8 mouse cellular contexts compared by ENCODE assay signal in the genomic region with DNA sequence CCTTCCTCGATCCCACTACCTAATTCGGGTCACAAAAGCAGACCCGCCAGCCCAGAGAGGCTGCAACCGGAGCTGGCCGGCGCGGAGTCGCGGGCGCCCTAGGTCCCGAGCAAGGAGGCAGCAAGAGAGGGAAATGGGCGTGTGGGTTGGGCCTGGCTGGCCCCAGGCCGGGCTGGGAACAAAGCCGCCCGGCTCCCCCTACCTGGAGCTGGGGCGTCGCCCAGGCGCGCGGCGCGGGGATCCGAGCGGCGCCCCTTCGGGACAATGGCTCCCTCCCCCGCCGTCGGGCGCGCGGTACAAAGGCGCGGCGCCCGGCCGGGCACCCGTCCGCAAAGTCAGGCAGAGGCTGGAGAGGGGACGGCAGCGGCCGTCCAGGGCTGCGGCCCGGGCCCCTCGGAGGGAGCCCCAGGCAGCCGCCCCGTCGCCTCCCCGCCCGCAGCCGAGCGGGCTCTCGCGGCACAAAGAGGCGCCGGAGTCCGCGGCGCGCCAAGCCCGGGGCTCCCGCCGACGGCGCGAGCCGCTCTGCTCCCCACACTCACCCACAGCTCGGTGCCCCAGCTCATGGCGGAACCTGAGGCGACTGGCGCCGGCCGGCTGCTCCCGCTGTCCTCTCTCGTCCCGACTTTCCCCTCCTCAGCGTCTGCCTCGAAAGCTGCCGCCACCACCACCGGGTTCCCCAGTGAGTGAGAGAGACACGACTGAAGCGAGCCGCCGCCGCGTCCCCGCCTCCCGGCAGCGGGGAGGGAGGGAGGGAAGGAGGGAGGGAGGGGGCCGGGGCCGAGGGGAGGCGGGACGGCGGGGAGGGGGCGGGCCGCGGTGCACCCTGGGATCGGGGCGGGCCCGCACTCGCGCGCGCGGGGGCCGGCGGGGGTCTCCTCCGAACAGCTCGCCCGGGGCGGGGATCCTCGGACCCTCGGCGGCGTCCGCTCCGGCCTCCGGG. TPM values are rescaled to one million over a fixed set of nuclear protein-coding genes. Genes with fewer than 3 reads are reported as not detected.
DNase-seq lines count a peak whose midpoint lies in the region; ATAC-seq and TF ChIP-seq lines count a peak whose summit lies in the region.

A gene (minus strand): TSS at position 725 of the 940 bp plus-strand sequence.

- TF ChIP-seq CTCF in heart, postnatal 0 days (IDR thresholded peaks at IDR 0.05; ENCODE audit: low read depth): no peak

- peak; percentile 88 for ATAC-seq in forebrain, embryonic 11.5 days (replicated peaks; ENCODE audit: low FRiP score)
- peak; percentile 89 for ATAC-seq in heart, postnatal 0 days (ENCODE audit: insufficient read depth, low read depth)
- ATAC-seq in liver, embryonic 16.5 days (ENCODE audit: low read depth): peak; percentile 74
- ATAC-seq in neural tube, embryonic 14.5 days (ENCODE audit: low read depth): peak; percentile 88

- H3K36me3 ChIP-seq in forebrain, embryonic 11.5 days (ENCODE audit: control insufficient read depth, insufficient read depth, low read length): no peaks in the 10 kb centered on the region
- no peaks in the 10 kb centered on the region for H3K36me3 ChIP-seq in heart, postnatal 0 days (replicated peaks; ENCODE audit: control insufficient read depth, insufficient read depth, low read length)
- H3K36me3 ChIP-seq in liver, embryonic 16.5 days (ENCODE audit: control insufficient read depth, insufficient read depth): no peaks in the 10 kb centered on the region
- H3K36me3 ChIP-seq in neural tube, embryonic 14.5 days (ENCODE audit: control insufficient read depth, insufficient read depth, low read length): no peaks in the 10 kb centered on the region

- peak within 1 kb of the TSS; percentile 96 for H3K27ac ChIP-seq in forebrain, embryonic 11.5 days (ENCODE audit: low read depth, low read length)
- peak within 1 kb of the TSS; percentile 97 for H3K27ac ChIP-seq in heart, postnatal 0 days (ENCODE audit: low read depth)
- peak within 1 kb of the TSS; percentile 80 for H3K27ac ChIP-seq in liver, embryonic 16.5 days (ENCODE audit: low read length)
- H3K27ac ChIP-seq in neural tube, embryonic 14.5 days (ENCODE audit: low read depth, low read length): peak within 1 kb of the TSS; percentile 99

- TF ChIP-seq EP300 in heart, postnatal 0 days (IDR thresholded peaks at IDR 0.05; ENCODE audit: low read depth): no peak

- peak within 1 kb of the TSS; percentile 99 for H3K9ac ChIP-seq in forebrain, embryonic 11.5 days (ENCODE audit: low read length)
- H3K9ac ChIP-seq in heart, postnatal 0 days (replicated peaks; ENCODE audit: low read depth, low read length): peak within 1 kb of the TSS; percentile 96
- peak within 1 kb of the TSS; percentile 64 for H3K9ac ChIP-seq in liver, embryonic 16.5 days (ENCODE audit: low read depth, low read length)
- peak within 1 kb of the TSS; percentile 99 for H3K9ac ChIP-seq in neural tube, embryonic 14.5 days (replicated peaks; ENCODE audit: low read depth, low read length)

- no peaks in the 10 kb centered on the region for H3K9me3 ChIP-seq in forebrain, embryonic 11.5 days (ENCODE audit: control insufficient read depth, low read length)
- no peaks in the 10 kb centered on the region for H3K9me3 ChIP-seq in heart, postnatal 0 days (replicated peaks; ENCODE audit: control insufficient read depth, low read length)
- no peaks in the 10 kb centered on the region for H3K9me3 ChIP-seq in liver, embryonic 16.5 days (replicated peaks; ENCODE audit: control insufficient read depth, low read length)
- no peaks in the 10 kb centered on the region for H3K9me3 ChIP-seq in neural tube, embryonic 14.5 days (ENCODE audit: control insufficient read depth, low read length)

- H3K4me2 ChIP-seq in forebrain, embryonic 11.5 days (ENCODE audit: low read depth, low read length, severe bottlenecking): peak within 1 kb of the TSS; percentile 82
- H3K4me2 ChIP-seq in heart, postnatal 0 days (ENCODE audit: low read depth, low read length): peak within 1 kb of the TSS; percentile 98
- peak within 1 kb of the TSS; percentile 61 for H3K4me2 ChIP-seq in liver, embryonic 16.5 days (ENCODE audit: low read depth, low read length)
- H3K4me2 ChIP-seq in neural tube, embryonic 14.5 days (ENCODE audit: low read depth, low read length): peak within 1 kb of the TSS; percentile 70

- no peaks in the 10 kb centered on the region for H3K27me3 ChIP-seq in forebrain, embryonic 11.5 days (ENCODE audit: control insufficient read depth, insufficient read depth, low read length)
- no peaks in the 10 kb centered on the region for H3K27me3 ChIP-seq in heart, postnatal 0 days (ENCODE audit: control insufficient read depth, insufficient read depth, low read length)
- peaks cover 35% of the 10 kb centered on the region for H3K27me3 ChIP-seq in liver, embryonic 16.5 days (ENCODE audit: control insufficient read depth, insufficient read depth, low read depth, low read length)
- peaks cover 5% of the 10 kb centered on the region; the same call in 1 of the 2 replicates for H3K27me3 ChIP-seq in neural tube, embryonic 14.5 days (ENCODE audit: control insufficient read depth, insufficient read depth, low read length)

- DNase-seq in 3T3-L1 (ENCODE audit: low read depth, low spot score): peak; percentile 63
- DNase-seq in adrenal gland, adult 8-10 months: peak; percentile 67
- peak; percentile 96 for DNase-seq in forebrain, embryonic 11.5 days (ENCODE audit: low spot score)
- DNase-seq in heart, postnatal 0 days (ENCODE audit: low spot score): peak; percentile 74
- DNase-seq in kidney, postnatal 36 days: peak; percentile 82 to 90
- DNase-seq in thymus, postnatal 10 days (ENCODE audit: low spot score in 2 of 2): peak; percentile 39 to 45

- WGBS in forebrain, embryonic 11.5 days: under 1% methylated on average over 69 of the region's 118 CpGs
- under 1% methylated on average over 81 of the region's 118 CpGs for WGBS in heart, postnatal 0 days
- under 1% methylated on average over 89 of the region's 118 CpGs for WGBS in liver, embryonic 16.5 days (ENCODE audit: insufficient replicate concordance)
- under 1% methylated on average over 61 of the region's 118 CpGs for WGBS in neural tube, embryonic 14.5 days

- H3K4me1 ChIP-seq in forebrain, embryonic 11.5 days (replicated peaks; ENCODE audit: control insufficient read depth, insufficient read depth, low read length): peaks cover 7% of the 10 kb centered on the region; the same call in 1 of the 2 replicates
- H3K4me1 ChIP-seq in heart, postnatal 0 days (ENCODE audit: control insufficient read depth, insufficient read depth): 0 out of 2 replicates have a peak, but pooled peaks cover 12% of the 10 kb centered on the region
- no peaks in the 10 kb centered on the region; the same call in 1 of the 2 replicates for H3K4me1 ChIP-seq in liver, embryonic 16.5 days (ENCODE audit: control insufficient read depth, low read depth, low read length)
- H3K4me1 ChIP-seq in neural tube, embryonic 14.5 days (ENCODE audit: control insufficient read depth, insufficient read depth, low read length): peaks cover 15% of the 10 kb centered on the region

- H3K4me3 ChIP-seq in forebrain, embryonic 11.5 days (ENCODE audit: low read depth, low read length): peak within 1 kb of the TSS; percentile 97
- H3K4me3 ChIP-seq in heart, postnatal 0 days (ENCODE audit: low read depth, low read length): peak within 1 kb of the TSS; percentile 95
- H3K4me3 ChIP-seq in liver, embryonic 16.5 days (ENCODE audit: low read depth, low read length): peak within 1 kb of the TSS; percentile 67
- peak within 1 kb of the TSS; percentile 98 for H3K4me3 ChIP-seq in neural tube, embryonic 14.5 days (ENCODE audit: low read depth, low read length)

RNA-seq across cellular contexts. Expression of the gene that starts here (rescaled TPM):
- 10 to 100 TPM; 14.5 to 32.5 (median 22.5) TPM for total RNA-seq in adrenal gland, adult 8-10 months (2022)
- 79.5 and 88.2 TPM in 2 replicates for polyA plus RNA-seq in forebrain, embryonic 11.5 days (2014; fragmentation: Nextera tagmentation; extraction: Ambion mirVana)
- total RNA-seq in heart, postnatal 0 days (2014; rRNA removed; ENCODE audit: low replicate concordance): 11.2 and 11.9 TPM in 2 replicates
- polyA plus RNA-seq in heart, postnatal 0 days (2015; fragmentation: Nextera tagmentation; extraction: Ambion mirVana): 16.8 and 18.0 TPM in 2 replicates
- polyA plus RNA-seq in liver, embryonic 16.5 days (2015; fragmentation: Nextera tagmentation; extraction: Ambion mirVana): 4.1 and 4.6 TPM in 2 replicates
- polyA plus RNA-seq in neural tube, embryonic 14.5 days (2014; fragmentation: Nextera tagmentation; extraction: Ambion mirVana): 175 and 214 TPM in 2 replicates

Comparison
In these comparisons a context has a peak if more than half of its experiments do, and no peak if none do; other contexts are left out.
1. Peak in every context shown above with its lines: DNase-seq, ATAC-seq, H3K4me3 ChIP-seq and H3K27ac ChIP-seq.
2. DNase-seq: peak in every context shown above with its lines; median percentile 96 in forebrain, embryonic 11.5 days; 86 in kidney, postnatal 36 days; 74 in heart, postnatal 0 days; 67 in adrenal gland, adult 8-10 months; 63 in 3T3-L1; 42 in thymus, postnatal 10 days.